Mouse (Mus musculus) WW6 (cell line): Measurements from ENCODE around the gene Pcdh7.

ENCODE experiments used
- DNase-seq: peaks from one replicate; pipeline ENCODE4 v3.0.0-alpha.2; 2013; ENCODE audit warnings: low read depth, low spot score

The Pcdh7 gene

GRCm38 (mm10) chr5:57921140-57921539 is 203.4 kb downstream of the Pcdh7 start:
- DNase-seq = no peak

DNA sequence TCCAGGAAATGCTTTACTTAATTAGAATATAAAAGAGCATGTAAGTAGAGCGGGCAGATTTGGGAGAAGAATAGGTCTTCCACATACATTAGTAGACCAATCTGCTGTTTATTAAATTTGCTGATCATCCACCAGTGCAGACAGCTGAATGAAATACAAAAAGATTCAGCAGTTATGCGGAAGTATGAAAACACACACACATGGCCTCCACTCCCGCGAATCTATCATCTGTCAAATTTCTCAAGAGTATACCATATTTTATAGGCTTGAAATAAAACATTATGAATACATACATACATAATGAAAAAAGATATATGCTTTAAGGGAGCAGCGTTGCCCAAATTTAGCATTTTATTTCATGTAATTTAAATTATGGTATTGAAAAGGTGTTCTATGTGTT is 213.6 kb downstream of the Pcdh7 start:
- no peak for DNase-seq

DNA sequence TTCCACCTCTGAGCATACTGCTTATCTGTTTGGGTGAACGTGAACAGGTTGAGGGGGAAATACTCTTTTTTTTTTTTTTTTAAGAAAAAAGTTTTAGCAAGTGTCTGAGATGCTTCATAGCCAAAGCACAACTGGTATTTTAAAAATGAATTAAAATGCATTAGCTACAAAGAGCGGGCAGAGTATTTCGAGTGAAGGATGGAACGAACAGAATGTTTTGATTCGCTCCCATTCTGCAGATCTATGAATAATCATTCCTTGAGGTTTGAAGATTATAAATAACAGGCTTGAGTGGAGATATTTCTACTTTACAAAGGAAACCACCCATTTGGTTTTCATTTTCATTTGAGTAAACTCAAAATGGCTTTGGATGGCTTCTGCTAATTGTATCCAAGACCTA is 214.0 kb downstream of the Pcdh7 start:
- no peak for DNase-seq

DNA sequence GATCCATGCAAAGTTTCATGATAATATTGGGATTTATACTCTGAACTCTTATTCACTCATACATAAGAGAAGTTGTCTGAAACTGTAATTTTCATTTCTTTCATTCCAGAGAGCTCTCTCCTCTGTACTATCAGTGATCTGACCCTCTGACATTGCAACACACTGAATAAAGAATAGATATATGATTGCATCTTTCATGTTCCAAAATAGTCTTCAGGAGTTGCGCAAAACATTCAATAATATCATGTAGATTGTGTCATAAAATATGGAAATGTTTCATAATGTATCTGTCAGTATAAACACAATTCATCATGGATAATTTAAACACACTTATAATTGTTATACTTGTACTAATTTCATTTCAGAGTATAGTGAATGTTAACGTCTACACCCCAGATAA is 216.9 kb downstream of the Pcdh7 start:
- DNase-seq = no peak

- DNase-seq = no peak
Measured at GRCm38 (mm10) chr5:57940457-57940856, 222.7 kb downstream of the Pcdh7 start.

DNA sequence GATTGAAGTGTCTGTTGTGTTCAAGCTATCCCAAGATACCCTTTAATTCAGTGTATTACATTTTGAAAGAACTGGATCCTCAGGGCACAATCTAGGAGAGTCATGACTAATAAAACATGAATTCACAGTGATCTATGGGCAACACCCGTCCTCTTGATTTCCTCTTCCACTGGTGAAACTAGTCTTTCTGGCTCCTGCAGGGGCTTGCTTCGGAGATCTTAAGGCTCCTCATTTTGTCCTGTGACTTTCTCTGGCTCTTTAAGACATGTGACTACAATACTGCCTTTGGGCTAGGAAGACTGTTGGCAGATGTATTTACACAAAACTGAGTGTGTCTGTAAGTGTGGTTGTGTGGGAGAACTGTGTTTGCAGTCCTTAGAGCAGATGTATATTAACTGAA is 225.4 kb downstream of the Pcdh7 start:
- DNase-seq = no peak

- no peak for DNase-seq
Measured at GRCm38 (mm10) chr5:57943611-57944010, 225.8 kb downstream of the Pcdh7 start.

DNA sequence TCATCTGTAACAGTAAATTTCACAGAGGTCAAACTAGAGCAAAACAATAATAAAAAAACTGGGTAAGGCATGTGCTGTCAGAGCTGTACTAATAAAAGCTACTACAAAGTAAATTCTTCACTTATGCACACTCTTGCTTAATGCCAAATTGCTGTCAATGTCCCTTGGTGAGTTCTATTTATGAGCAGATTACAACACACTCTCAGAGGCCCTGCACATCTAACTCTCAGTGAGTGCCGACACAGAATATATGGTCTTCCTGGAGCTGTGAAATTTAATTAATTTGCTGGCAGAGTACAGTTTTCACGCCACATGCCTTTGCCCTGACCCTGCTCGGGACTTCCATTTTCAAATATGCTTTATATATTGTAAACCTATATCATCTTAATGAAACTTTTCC is 227.7 kb downstream of the Pcdh7 start:
- no peak for DNase-seq

GRCm38 (mm10) chr5:57959317-57959716 is 241.6 kb downstream of the Pcdh7 start:
- no peak for DNase-seq

GRCm38 (mm10) chr5:57963792-57964191 is 246.0 kb downstream of the Pcdh7 start:
- DNase-seq = no peak

DNA sequence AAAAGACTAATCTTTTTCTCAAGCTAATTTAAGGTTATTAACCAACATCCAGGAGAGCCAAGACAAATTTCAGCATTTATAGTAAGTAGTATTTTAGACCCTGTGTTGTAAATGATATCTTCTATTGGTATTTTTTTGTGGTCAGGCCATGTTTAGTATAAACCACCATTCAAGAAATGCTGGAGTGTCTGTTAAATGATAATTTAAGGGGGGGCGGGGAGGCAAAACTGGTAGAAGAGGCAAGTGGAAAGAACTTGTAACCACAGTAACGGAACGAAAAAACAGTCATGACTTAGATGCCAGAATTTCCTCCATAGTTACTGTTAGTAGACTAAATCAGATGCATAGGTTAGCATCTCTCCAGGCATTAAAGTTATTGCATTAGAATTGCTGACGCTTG is 246.4 kb downstream of the Pcdh7 start:
- DNase-seq = no peak

DNA sequence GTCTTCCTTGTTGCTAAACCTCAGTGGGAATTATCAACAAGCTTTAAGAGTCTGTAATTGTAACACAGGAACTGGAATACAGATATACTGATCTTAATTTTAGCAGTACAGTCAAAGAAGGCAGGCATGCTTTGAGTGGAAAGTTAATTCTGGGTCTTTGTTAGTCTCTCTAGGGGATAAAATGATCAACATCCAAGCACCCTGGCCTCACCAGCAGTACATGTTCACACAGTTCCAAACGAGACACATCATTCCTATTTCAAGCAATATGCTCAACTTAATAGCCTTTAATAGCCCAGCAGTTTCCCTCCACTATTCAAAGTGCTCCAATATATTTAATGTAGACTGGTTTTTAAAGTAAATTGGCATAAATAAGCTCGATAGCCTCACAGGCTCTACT is 275.8 kb downstream of the Pcdh7 start:
- DNase-seq = no peak

GRCm38 (mm10) chr5:58021331-58021730 is 303.6 kb downstream of the Pcdh7 start:
- no peak for DNase-seq

DNA sequence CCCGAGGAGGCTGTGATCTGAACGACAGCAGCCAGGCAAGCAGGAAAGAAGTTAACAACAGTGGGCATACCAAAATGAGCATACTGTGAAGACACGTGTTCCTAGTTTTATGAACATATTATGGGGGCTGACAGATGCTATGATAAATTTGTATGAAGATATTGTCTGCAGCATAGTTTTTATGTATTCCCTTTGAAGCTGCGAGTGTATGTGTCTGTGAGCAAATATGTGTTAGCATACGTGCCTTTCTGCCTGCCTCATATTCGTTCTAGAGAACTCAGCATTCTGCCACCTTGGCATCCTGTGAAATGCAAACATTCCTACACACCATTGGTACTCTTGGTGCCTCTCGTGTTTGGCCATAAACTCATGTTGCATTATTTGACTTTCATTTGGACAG is 307.4 kb downstream of the Pcdh7 start:
- DNase-seq = no peak

DNA sequence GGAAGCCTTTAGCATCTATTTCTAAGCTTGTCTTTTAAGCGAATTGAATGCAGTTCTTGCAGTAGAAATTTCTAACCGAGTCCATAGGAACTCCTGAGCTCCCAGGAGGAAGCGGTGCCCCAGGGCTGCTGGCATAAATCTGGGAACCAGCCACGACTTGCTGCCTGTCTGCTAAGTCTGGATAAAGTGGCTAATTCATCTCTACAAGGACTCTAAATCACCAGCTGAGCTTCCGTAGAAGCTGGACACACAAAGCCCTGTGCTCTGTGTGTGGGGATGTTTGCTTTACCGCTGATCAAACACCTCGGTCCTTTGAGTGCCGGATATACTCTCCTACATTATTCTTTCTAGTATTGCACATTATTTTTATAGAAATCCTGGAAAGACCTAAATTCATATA is 308.0 kb downstream of the Pcdh7 start:
- DNase-seq = no peak

DNA sequence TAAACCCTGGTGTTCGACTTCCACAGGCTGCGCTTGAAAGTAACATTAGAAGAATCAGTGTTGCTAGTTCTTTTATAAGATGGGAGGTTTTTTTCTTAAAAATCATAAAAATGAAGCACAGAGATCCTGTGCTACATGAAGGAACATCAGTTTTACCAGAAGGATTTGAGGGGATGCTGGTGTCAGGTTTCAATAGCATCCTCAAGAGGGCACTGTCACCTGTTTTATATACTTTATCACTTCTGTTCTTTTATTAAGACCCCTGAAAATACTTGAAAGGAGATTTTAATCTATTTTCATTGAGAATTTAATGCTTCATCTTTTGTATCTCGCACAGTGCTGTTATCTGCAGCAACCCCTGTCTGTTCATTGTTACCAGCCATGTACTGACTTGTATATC is 322.1 kb downstream of the Pcdh7 start:
- DNase-seq = no peak

DNA sequence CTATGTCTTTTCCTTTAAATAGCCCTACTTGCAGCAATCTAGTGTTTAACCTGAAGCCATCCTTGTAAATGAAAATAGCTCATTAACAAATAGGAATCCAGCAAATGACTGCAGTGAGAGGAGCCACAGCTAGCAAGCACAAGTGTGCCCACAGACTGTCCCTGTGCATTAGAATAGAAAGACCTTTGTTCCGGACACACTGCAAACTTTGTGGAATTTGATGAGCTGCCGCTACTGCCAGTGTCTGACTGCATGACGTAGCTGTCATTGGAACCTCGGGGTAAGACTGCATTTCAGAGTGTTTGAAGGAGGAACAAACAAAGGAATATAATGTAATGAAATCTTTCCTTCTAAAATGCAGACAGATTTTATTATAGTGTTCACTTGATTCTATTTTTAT is 326.4 kb downstream of the Pcdh7 start:
- DNase-seq = no peak

- DNase-seq = no peak
Measured at GRCm38 (mm10) chr5:58081054-58081453, 363.3 kb downstream of the Pcdh7 start.

DNA sequence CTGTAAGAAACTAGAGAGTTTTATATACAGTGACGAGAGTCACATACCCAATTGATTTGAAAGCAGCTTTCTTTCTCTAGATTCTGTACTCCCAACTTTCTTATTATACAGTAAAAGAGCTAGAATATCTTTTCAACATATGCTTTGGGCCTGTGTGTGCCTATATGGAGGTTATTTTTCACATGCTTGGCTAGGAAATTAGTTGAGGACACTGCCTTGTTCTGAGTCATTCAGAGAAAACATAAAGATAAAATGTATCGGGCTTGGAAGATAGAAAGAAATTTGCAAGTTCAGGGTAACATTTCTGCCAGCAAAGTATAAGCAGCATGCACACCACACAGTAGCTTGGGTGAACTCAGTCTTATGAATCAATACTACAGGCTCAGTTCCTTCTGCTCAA is 364.5 kb downstream of the Pcdh7 start:
- DNase-seq = no peak

DNA sequence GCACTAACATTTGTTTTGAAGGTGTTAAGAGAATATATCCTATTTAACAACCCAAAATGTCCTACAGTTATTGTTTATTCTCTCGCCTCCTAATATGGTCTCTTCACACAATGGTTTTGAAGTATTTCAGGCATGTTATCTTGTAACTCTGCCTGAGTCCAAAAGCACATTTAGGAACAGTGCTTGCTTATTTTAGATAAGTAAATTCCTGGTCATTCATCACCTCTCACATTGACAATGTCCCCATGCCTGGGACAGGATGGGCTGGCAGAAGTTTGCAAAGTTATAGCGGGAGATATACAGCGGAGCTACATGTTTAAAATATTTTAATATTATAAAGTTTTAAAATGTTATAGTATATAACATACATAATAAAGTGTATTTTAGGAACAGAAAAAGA is 365.3 kb downstream of the Pcdh7 start:
- no peak for DNase-seq

- DNase-seq = no peak
Measured at GRCm38 (mm10) chr5:58083972-58084371, 366.2 kb downstream of the Pcdh7 start.

- DNase-seq = no peak
Measured at GRCm38 (mm10) chr5:58108665-58109364, 391.0 kb downstream of the Pcdh7 start.

DNA sequence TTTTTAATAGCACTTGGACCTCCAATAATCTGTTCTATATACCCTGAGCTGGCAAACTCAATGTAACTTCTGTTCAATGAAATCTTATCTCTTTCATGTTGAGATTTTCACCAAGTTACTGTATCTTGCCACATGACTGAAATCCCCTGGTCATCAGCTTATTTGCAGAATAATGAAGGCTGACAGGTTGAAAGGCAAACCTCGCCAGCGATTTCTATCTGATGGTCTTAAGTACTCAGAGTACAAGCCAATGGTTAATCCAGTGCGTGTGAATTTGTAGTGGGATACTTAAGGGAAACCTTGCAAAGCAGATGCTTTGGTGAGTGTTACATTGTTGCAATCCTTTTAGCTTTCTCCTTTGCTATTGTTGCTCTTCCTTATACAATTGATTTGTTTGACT is 398.3 kb downstream of the Pcdh7 start:
- no peak for DNase-seq

DNA sequence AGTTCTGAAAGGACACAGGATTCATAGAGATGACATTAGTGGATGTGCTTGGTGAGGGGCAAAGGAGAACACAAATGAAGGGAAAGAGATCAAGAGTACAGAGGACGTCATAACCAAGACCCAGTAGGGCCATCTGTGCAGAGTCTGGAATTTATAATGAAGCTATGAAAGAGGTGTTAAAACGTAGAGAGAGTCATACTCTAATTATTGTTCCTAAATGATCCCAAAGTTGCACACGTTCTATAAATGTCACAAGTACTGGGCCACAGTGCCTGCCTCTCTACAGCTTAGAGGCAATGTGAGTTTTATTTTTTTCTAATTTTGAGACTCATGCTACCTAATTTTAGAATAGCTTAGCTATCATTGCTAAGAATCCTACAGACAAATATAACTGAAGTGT is 400.1 kb downstream of the Pcdh7 start:
- DNase-seq = no peak
